Mouse (Mus musculus): ENCODE data around the gene Prdx5. TPM values are rescaled to one million over a fixed set of nuclear protein-coding genes. Genes with fewer than 3 reads are reported as not detected.

Prdx5 gene
- polyA plus RNA-seq, 1 experiment from 2014 or later = 272 TPM

DNA sequence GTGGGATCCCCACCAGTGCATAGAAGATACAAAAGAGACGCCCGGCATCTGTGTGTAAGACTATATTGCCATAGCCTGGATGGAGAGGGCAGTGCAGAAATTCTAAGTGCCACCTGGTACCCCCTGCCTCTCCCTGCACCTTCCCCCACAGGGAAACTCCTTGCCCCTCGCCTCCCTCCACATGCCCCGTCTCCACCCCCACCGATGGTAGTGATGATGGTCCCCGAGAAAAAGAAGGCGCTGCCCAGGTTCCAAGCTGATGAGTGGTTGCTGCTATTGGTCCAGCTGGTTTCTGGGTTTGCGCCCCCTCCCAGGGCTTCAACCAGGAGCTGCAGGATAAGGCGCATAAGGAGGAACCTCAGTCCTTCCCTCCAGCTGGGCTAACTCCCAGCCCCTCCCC, 18.2 kb upstream of the Prdx5 start:
- H3K9me3 ChIP-seq (ENCODE audit: control insufficient read depth, low read length) = no peaks in the 10 kb centered on the region
- H3K4me3 ChIP-seq (replicated peaks; ENCODE audit: low read length) = no peak overlapping the region
- H3K9ac ChIP-seq (replicated peaks; ENCODE audit: low read depth, low read length) = no peak overlapping the region
- 8% methylated on average over 9 of the region's 9 CpGs for WGBS
- ATAC-seq = no peak
- no peak overlapping the region for H3K27ac ChIP-seq (ENCODE audit: low read length)
- H3K4me1 ChIP-seq (replicated peaks; ENCODE audit: control insufficient read depth, insufficient read depth, low read length) = peaks cover 9% of the 10 kb centered on the region; the same call in 1 of the 2 replicates
- no peaks in the 10 kb centered on the region for H3K36me3 ChIP-seq (ENCODE audit: control insufficient read depth, insufficient read depth)
- H3K27me3 ChIP-seq (replicated peaks; ENCODE audit: control insufficient read depth, insufficient read depth, low read length) = peaks cover 73% of the 10 kb centered on the region
- no peak overlapping the region for H3K4me2 ChIP-seq (ENCODE audit: low read length)

DNA sequence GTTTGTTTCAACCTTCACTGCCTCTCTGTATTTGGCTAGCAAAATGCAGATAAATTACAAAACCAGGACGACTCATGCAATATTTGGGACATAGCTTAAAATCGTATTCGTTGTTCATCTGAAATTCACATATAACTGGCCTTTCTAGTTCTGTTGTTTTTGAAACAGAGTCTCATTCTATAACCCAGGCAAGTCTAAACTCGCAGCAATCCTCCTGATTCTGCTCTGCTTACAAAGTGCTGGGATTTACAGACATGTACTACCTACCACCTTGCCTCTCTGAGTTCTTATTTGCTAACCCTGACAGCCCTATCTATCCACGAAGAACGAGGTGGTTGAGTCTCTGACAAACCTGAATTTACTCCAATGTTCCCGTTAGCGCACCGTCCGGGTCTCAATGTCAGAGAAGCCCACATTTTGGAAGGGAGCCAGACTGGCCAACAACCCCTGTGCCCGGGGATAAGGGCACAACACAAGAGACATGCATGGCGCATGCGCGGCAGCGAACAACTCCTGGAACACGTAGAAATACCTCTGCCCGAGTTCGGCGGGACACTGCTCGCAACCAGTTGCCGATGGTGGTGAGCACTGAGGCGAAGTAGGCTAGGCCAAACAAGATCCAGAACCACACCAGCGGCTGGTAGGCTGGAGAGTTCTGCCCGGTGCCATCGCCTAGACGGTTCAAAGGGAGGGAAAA, 16.8 kb upstream of the Prdx5 start:
- Histone ChIP-seq H3K27ac (ENCODE audit: low read length) (no peak overlapping the region), H3K9ac (replicated peaks; ENCODE audit: low read depth, low read length) (no peak overlapping the region), H3K9me3 (ENCODE audit: control insufficient read depth, low read length) (no peaks in the 10 kb centered on the region), H3K4me2 (ENCODE audit: low read length) (peak overlapping the region; percentile 5), H3K27me3 (replicated peaks; ENCODE audit: control insufficient read depth, insufficient read depth, low read length) (peaks cover 67% of the 10 kb centered on the region), H3K4me1 (replicated peaks; ENCODE audit: control insufficient read depth, insufficient read depth, low read length) (peaks cover 14% of the 10 kb centered on the region), H3K36me3 (ENCODE audit: control insufficient read depth, insufficient read depth) (no peaks in the 10 kb centered on the region), H3K4me3 (replicated peaks; ENCODE audit: low read length) (peak overlapping the region; percentile 17)
- WGBS = 10% methylated on average over 26 of the region's 26 CpGs
- ATAC-seq = no peak

DNA sequence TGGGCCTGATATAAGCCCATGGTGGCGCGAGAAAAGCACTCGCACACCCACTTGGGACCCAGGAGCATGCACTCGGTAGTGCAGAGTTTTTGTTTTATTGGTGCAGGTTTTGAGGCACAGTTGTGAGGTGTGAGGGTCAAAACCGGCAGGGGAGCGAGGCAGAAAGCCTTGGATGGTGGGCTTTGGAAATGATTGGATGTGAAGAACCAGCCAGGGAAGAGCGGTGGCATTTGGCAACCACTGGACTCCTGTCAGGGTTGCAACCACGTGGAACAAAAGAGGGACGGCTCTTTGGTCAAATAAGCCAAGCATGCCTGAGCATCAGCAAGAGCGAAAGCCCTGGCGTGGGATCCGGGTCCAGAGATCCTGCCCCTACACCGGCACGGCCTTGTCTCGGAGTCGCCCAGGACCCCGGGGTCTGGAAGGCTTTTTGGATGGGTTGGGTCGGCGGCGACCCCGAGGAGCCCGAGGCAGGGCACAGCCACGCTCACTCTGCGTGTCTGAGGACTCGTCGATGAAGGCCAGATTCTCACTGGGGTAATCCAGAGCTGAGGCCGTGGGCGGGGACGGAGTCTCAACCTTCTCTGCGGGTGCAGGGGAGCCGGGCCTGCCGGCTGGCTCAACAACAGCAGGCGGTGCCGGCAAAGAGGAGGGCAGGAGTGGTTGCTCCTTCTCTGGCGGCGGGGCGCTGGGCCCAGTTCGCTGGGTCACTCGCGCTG, 15.9 kb upstream of the Prdx5 start:
- H3K4me1 ChIP-seq (replicated peaks; ENCODE audit: control insufficient read depth, insufficient read depth, low read length) = peaks cover 17% of the 10 kb centered on the region
- no peaks in the 10 kb centered on the region for H3K36me3 ChIP-seq (ENCODE audit: control insufficient read depth, insufficient read depth)
- H3K27me3 ChIP-seq (replicated peaks; ENCODE audit: control insufficient read depth, insufficient read depth, low read length) = peaks cover 62% of the 10 kb centered on the region
- H3K27ac ChIP-seq (ENCODE audit: low read length) = no peak overlapping the region
- no peak overlapping the region for H3K4me3 ChIP-seq (replicated peaks; ENCODE audit: low read length)
- WGBS = 6% methylated on average over 40 of the region's 40 CpGs
- H3K9ac ChIP-seq (replicated peaks; ENCODE audit: low read depth, low read length) = no peak overlapping the region
- H3K4me2 ChIP-seq (ENCODE audit: low read length) = no peak overlapping the region
- ATAC-seq = no peak
- H3K9me3 ChIP-seq (ENCODE audit: control insufficient read depth, low read length) = no peaks in the 10 kb centered on the region

DNA sequence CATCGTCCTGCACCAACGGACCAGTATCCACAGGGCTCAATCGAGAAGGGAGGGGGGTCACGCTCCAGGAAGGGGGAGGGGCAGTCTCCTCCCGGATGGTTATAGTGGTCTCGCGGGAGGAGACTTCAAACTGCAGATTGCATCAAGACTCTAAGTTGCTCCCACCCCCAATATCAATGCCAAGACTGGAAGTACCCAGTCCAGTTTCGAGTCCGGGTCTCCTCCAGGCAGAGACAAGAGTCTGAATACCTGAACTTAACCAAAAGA, 15.3 kb upstream of the Prdx5 start, which contains the start of gene Catsperz:
Gene Catsperz (minus strand): TSS at position 74 of the 267 bp plus-strand sequence.
- no peaks in the 10 kb centered on the region for H3K36me3 ChIP-seq (ENCODE audit: control insufficient read depth, insufficient read depth)
- no peak within 1 kb of the TSS for H3K27ac ChIP-seq (ENCODE audit: low read length)
- 0 out of 2 replicates have a peak within 1 kb of the TSS, but pooled peaks have one; percentile 4 for H3K4me3 ChIP-seq (replicated peaks; ENCODE audit: low read length)
- H3K9me3 ChIP-seq (ENCODE audit: control insufficient read depth, low read length) = no peaks in the 10 kb centered on the region
- H3K4me2 ChIP-seq (ENCODE audit: low read length) = peak within 1 kb of the TSS; percentile 12; the same call in 1 of the 2 replicates
- peaks cover 22% of the 10 kb centered on the region for H3K4me1 ChIP-seq (replicated peaks; ENCODE audit: control insufficient read depth, insufficient read depth, low read length)
- 5% methylated on average over 9 of the region's 9 CpGs for WGBS
- no peak within 1 kb of the TSS for H3K9ac ChIP-seq (replicated peaks; ENCODE audit: low read depth, low read length)
- ATAC-seq = no peak
- H3K27me3 ChIP-seq (replicated peaks; ENCODE audit: control insufficient read depth, insufficient read depth, low read length) = peaks cover 58% of the 10 kb centered on the region

DNA sequence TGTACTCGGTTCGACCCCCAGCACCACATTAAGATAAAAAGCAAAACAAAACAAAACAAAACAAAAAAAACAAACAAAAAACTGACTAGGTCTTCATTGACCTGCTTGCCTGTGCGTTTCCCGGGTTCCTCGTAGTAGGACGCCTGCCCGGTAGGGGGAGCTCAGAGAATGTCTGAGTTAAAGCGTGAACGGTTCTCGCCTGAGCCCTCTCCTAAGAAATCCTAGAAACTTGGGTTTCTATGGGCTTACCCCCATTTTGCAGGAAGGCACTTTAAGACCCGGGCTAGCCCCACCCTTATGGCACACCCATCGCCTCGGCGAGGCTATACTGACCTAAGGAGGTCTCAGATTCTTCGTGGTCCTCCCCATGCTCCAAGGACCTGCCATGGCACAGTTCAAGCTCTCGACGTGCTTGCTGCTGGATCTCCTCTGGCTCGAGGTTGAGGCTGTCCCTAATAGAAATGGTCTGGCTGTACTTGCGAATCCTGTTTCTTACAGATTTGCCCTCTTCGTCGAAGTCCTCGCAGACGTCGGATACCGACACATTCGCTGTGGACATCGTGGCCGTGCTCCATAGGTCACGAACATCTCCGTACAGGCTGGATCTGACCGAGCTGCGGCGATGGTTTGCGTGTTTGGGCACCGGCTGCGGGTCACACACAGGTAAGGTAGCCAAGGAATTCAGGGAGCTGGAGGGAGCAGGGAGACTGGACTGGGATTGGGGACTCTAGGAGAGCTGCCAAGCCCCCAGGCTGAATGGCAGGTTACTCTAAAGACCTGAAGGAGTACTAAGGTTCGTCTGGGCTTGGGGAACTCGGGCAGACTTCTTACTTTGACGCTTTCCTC, 14.8 kb upstream of the Prdx5 start:
- no peak overlapping the region for H3K9ac ChIP-seq (replicated peaks; ENCODE audit: low read depth, low read length)
- no peak for ATAC-seq
- 4% methylated on average over 39 of the region's 39 CpGs for WGBS
- no peaks in the 10 kb centered on the region for H3K36me3 ChIP-seq (ENCODE audit: control insufficient read depth, insufficient read depth)
- H3K27ac ChIP-seq (ENCODE audit: low read length) = no peak overlapping the region
- H3K9me3 ChIP-seq (ENCODE audit: control insufficient read depth, low read length) = no peaks in the 10 kb centered on the region
- peak overlapping the region; percentile 12; the same call in 1 of the 2 replicates for H3K4me2 ChIP-seq (ENCODE audit: low read length)
- H3K27me3 ChIP-seq (replicated peaks; ENCODE audit: control insufficient read depth, insufficient read depth, low read length) = peaks cover 54% of the 10 kb centered on the region
- peaks cover 26% of the 10 kb centered on the region for H3K4me1 ChIP-seq (replicated peaks; ENCODE audit: control insufficient read depth, insufficient read depth, low read length)
- 0 out of 2 replicates have a peak overlapping the region, but pooled peaks have one; percentile 4 for H3K4me3 ChIP-seq (replicated peaks; ENCODE audit: low read length)

DNA sequence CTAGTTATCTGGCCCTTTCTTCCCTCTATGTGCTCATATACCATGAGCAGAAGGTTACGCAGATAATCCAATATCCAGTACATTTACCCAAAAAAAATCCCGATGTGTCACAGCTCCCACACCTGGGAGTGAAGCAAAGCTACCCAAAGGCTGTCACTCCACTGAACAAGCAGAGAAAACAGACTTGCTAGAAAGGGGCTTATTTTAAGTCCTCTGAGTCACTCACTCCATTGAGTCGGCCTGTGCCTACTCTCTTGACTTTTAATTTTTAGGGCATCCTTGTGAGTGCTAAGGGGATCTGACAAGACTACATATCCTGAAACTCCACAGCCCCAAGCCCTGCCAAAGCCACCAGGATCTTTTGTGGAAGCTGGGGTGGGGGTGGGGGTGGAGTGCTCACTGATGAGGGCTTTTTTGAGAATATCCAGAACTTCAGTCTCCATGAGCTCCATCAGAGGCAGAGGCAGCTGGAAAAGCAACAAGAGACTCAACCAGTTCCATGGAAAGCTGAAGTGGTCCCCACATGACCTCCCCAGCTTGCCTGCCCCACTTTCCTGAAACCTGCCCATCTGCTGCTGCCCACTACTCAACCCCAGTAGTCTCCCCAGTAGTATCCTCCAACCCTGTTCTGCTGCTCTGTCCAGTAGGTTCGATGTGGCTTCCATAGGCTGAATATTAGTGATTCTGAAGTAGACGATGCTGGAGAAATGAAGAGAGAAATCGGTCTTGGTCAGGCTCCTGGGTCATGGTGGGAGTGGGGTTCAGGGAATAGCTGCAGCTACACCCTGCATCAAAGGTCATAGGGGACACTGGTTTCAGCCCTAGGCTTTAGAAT, 13.2 kb upstream of the Prdx5 start:
- 0 out of 2 replicates have a peak, but pooled peaks cover 1% of the 10 kb centered on the region for H3K36me3 ChIP-seq (ENCODE audit: control insufficient read depth, insufficient read depth)
- H3K27me3 ChIP-seq (replicated peaks; ENCODE audit: control insufficient read depth, insufficient read depth, low read length) = peaks cover 52% of the 10 kb centered on the region
- H3K4me1 ChIP-seq (replicated peaks; ENCODE audit: control insufficient read depth, insufficient read depth, low read length) = peaks cover 26% of the 10 kb centered on the region
- H3K9me3 ChIP-seq (ENCODE audit: control insufficient read depth, low read length) = no peaks in the 10 kb centered on the region
- H3K4me3 ChIP-seq (replicated peaks; ENCODE audit: low read length) = no peak overlapping the region
- 57% methylated on average over 6 of the region's 6 CpGs for WGBS
- no peak overlapping the region for H3K27ac ChIP-seq (ENCODE audit: low read length)
- ATAC-seq = no peak
- H3K4me2 ChIP-seq (ENCODE audit: low read length) = no peak overlapping the region
- no peak overlapping the region for H3K9ac ChIP-seq (replicated peaks; ENCODE audit: low read depth, low read length)

DNA sequence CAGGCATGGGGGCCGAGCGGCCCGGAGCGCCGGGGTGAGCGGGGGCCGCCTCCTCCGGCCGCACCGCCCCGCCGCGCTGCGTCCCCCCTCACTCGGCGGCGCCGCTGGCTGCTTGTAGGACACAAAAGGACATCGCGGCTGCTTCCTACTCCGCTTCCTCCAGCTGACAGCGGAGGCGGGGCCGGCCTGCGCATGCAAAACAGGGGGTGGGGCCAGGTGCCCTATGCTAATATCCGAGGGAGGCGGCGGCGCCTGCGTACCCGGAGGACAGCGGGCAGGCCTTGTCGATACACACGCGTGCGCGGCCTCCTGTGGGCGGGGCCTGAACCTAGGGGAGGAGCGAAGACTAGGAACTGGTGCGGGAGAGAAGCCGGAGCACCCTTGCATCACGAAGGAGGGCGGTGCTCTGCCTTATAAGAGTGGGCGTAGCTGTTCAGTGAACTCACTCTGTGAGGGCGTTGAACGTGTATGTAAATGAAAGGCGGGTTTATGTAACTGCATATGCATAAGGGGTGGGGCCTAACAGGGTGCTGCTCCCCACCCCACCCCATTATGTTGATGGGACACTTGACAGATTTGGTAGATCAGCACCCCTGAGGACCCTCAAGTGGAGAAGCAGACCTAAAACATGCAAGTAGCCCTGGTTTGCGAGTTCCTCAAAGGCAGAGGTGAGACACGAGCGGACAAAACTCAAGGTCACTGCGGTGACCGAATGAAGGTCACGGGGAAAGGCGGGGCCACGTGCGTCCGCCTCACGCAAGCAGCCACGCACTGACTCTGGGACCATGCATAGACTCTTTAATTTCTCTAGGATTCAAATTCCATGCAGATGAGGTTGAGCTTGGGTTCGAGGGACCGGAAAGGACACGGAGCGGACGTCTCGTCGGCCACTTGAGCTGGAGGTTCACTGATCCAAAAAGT, 12.0 kb upstream of the Prdx5 start, which contains the start of gene Esrra:
Gene Esrra (minus strand): TSS at position 167 of the 921 bp plus-strand sequence.
- Histone ChIP-seq H3K9ac (replicated peaks; ENCODE audit: low read depth, low read length) (peak within 1 kb of the TSS; percentile 84), H3K4me2 (ENCODE audit: low read length) (peak within 1 kb of the TSS; percentile 91), H3K27ac (ENCODE audit: low read length) (peak within 1 kb of the TSS; percentile 76), H3K27me3 (replicated peaks; ENCODE audit: control insufficient read depth, insufficient read depth, low read length) (peaks cover 42% of the 10 kb centered on the region), H3K9me3 (ENCODE audit: control insufficient read depth, low read length) (no peaks in the 10 kb centered on the region), H3K4me3 (replicated peaks; ENCODE audit: low read length) (peak within 1 kb of the TSS; percentile 70), H3K4me1 (replicated peaks; ENCODE audit: control insufficient read depth, insufficient read depth, low read length) (peaks cover 24% of the 10 kb centered on the region), H3K36me3 (ENCODE audit: control insufficient read depth, insufficient read depth) (0 out of 2 replicates have a peak, but pooled peaks cover 2% of the 10 kb centered on the region)
- under 1% methylated on average over 61 of the region's 66 CpGs for WGBS
- peak; percentile 97 for ATAC-seq

Data from forebrain, embryonic 16.5 days (tissue).